Mouse (Mus musculus): ENCODE results near the gene Gm17268.

The Gm17268 gene

DNA sequence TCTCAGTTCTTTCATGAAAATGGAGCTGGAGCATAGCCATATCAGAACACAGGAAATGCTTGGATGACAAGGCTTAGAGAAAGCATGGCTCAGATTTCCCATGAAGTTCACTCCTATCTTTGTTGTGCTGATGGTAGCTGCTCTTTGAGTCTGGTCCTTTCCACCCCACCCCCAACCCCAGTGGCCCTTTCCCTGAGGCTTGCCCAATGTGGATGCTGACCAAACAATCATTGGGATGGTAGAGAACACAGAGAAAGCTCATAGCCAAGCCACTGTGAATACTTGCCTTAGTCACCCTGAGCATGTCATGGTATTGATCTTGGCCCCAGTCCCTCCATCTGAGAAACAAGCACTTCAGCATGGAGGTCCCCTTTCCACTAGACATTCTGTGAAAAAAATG lies 6.2 kb downstream of the Gm17268 start:
- DNase-seq (ENCODE audit: low spot score), result no peak

- DNase-seq (ENCODE audit: low spot score), result no peak
Observed at GRCm38 (mm10) chr11:82030171-82030570, 8.2 kb downstream of the Gm17268 start.

DNA sequence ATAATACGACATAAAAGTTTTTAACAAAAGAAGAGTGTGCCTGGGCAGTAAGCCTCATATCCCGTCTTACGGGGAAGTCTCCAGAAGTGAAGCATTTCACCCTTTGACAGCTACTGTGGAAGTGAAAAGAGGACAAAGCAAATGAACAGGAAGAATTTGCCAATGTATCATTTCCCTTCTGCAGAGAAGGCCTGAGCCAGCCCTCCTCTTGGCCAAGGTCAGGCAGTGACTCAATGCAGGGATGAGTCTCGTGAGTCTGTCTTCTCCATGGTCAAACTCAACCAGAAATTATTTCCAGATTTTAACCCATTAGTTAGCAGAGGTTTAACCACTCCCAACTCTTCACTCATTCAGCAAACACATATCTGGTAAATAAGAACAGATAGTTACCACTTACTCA lies 14.6 kb downstream of the Gm17268 start:
- DNase-seq (ENCODE audit: low spot score), result no peak

GRCm38 (mm10) chr11:82022504-82023056 lies 15.8 kb downstream of the Gm17268 start:
- no peak for DNase-seq (ENCODE audit: low spot score)

- no peak for DNase-seq (ENCODE audit: low spot score)
Observed at GRCm38 (mm10) chr11:82021406-82021805, 17.0 kb downstream of the Gm17268 start.

GRCm38 (mm10) chr11:82019793-82020192 lies 18.6 kb downstream of the Gm17268 start:
- no peak for DNase-seq (ENCODE audit: low spot score)

DNA sequence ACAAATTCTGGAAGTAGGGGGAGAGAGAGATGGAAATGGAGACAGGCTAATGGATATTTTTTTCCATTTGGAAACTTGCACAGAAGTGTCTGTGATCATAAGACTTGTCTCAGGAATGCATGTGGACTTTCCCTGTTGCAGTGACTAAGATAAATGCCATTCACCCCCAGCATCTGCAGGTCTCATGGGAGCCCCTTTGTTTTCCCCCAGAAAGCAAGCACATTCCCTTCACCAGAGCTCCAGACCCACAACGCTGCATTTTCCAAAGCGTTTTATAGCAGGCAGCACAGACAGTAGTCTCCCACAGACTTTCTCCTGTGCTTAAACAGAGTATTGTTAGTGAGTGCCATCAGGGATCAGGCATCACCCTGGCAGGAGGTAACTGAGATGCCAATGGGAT lies 19.0 kb downstream of the Gm17268 start:
- no peak for DNase-seq (ENCODE audit: low spot score)

- DNase-seq (ENCODE audit: low spot score), result no peak
Observed at GRCm38 (mm10) chr11:82016181-82016780, 22.1 kb downstream of the Gm17268 start.

DNA sequence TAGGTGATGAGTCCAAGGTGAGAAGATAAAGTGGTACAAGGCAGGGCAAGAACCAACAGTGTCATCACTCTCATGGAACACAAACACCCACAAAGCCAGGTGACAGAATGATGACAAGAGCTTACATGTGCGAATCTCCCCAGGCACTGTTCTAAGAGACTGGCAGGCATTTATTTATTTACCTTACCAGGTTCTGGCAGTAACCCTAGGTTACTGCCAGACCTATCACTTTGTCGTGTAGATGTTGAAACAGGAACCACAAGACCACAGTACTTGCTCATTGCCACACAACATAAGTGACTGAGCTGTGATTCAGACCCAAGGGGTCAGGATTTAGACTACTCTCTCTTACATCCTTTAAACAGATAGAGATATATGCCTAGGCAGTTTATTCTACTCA lies 23.3 kb downstream of the Gm17268 start:
- DNase-seq (ENCODE audit: low spot score), result no peak

- DNase-seq (ENCODE audit: low spot score), result no peak
Observed at GRCm38 (mm10) chr11:82013756-82014155, 24.6 kb downstream of the Gm17268 start.

GRCm38 (mm10) chr11:82011411-82012193 lies 26.8 kb downstream of the Gm17268 start:
- no peak for DNase-seq (ENCODE audit: low spot score)

DNA sequence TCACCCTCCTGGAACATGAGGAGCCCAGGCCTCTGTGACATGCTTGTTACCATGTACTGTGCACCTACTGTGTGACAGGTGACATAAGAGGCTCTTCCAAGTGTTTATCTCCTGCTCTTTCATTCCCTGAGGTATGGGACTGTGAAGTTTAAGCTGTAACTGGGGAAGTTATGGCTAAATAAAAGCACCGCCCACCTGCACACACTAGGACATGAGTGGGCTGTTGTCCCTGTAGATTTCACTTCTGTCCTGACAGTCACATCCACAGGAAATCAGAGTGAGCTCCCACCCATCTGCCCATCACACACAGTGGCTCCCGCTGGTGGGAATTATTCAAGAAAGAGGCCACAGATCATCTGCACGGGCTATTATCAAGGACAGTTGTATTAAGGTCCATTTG lies 28.2 kb downstream of the Gm17268 start:
- no peak for DNase-seq (ENCODE audit: low spot score)

GRCm38 (mm10) chr11:82006796-82007423 lies 31.5 kb downstream of the Gm17268 start:
- no peak for DNase-seq (ENCODE audit: low spot score)

GRCm38 (mm10) chr11:82004810-82005209 lies 33.6 kb downstream of the Gm17268 start:
- no peak for DNase-seq (ENCODE audit: low spot score)

DNA sequence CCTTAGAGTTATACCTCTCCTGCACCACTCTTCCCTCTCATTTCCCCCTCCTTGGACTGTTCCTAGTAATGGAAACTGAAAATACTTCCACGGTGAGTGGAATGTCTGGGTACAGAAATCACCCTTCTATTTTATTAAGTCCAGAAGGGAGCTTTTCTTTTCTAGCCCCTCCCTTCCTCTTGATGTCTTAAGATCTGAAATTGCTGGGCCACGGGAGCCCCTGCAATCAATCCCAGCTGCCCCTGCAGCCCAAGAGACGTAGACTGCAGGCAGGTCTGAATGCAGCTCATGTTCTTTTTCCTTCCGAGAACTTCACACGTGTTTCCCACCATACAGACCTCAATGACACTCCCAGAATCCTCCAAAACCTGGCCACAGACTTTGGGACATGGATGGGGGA lies 37.8 kb downstream of the Gm17268 start:
- no peak for DNase-seq (ENCODE audit: low spot score)

DNA sequence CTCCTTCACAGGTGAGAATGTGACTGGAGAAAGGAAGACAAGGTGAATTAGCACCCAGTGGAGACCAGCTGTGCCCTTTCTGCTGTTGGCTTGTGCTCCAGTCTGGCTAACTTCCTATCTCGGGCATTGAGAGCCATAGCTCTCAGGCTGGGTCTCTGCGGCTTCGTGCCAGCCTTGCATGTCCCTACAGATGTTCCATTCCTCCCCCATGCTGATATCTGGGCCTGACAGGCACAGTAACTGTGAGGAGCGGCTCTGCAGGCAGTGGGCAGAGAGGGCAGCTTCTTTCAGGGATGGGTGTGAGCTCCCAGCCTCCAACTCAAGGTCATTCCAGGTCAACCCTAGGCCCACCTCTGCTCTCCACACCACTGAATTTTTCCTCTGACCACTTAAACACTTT lies 38.9 kb downstream of the Gm17268 start:
- DNase-seq (ENCODE audit: low spot score), result no peak

DNA sequence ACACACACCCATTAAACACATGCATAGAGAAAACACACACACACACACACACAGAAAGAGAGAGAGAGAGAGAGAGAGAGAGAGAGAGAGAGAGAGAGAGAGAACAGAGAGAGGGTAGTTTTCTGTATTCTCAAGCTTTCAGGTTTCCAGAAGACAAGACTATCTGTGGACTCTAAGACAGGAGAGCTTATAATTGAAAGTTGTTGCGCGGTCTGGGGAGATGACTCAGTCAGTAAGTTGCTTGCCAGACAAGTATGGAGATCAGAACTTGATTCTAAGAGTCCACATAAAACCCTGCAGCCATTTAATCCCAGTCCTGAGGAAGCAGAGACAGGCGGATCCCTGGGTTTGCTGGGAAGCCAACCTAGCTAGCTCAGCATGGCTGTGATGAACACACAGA lies 39.7 kb downstream of the Gm17268 start:
- DNase-seq (ENCODE audit: low spot score), result no peak

DNA sequence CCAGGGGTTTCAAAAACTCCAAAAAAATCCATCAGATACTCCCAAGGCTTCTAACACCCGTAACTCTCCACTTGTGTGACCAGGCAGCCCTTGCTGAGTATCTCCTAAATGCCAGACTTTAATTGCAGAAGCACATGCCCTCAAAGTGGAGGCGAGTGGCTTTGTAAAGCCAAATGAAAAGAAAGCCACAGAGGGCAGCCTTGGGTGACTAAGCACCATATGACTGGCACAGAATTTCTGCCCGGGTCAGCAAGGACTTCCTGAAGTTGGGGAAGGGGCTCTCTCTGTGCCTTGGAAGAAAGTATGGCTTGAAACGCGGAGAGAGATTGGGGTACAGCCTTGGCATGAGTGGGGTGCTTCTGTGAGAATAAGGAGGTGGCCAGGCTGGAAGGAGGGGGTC lies 41.3 kb downstream of the Gm17268 start:
- no peak for DNase-seq (ENCODE audit: low spot score)

DNA sequence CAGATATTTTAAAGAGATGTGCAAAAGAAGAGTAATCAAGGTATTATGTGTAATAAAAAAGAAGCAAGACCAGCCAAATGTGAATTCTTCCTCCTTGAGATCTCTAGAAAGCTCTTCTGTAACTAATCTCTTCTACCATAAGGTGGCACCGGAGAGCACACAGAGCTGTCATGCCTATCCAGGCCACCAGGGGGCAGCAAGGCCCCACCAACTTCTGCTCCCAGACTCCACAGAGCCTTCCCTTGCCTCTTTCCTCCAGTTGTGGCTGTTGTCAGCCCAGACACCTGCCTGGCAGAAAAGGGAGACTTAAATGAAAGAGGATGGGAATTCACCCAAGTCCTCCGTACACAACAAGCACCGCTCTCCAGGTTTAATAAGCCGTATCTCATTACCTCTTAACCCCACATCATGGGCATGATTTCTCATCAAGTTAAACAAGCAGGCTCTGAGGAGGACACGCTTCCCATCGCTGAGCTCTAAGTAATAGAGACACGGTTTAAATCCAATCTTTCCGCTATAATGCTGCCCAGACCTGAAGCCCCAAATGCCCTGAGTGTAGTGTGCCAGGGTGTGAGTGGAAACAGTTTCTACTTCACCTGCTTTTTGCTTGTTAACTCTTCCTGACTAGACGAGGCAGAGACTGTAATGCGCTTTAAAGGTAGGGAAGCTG lies 42.1 kb downstream of the Gm17268 start:
- peak; percentile 87 for DNase-seq (ENCODE audit: low spot score)

GRCm38 (mm10) chr11:81983146-81983545 lies 55.2 kb downstream of the Gm17268 start:
- DNase-seq (ENCODE audit: low spot score), result peak; percentile 87

DNA sequence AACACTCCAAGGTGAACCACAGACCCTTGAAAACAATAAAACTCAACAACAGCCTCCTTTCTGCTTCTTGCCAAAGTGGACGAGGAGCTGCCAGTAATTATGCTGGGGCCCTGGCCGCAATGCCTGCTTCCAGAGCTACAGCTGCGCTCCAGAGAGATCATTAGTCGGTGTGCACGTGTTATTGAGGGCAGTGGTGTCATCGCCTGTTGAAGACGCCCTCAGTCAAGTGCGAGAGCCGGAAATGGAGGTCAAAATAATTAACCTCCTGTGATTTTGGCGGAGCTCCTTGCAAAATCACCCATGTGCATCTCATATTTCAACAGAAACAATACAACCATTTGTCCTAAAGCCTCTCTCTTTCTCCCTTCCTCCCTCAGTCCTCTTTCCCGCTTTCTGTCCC lies 56.2 kb downstream of the Gm17268 start:
- DNase-seq (ENCODE audit: low spot score), result peak; percentile 72

All from retina, embryonic 14.5 days (tissue).